Mouse (Mus musculus): ENCODE measurements around the gene Vps45.

DNA sequence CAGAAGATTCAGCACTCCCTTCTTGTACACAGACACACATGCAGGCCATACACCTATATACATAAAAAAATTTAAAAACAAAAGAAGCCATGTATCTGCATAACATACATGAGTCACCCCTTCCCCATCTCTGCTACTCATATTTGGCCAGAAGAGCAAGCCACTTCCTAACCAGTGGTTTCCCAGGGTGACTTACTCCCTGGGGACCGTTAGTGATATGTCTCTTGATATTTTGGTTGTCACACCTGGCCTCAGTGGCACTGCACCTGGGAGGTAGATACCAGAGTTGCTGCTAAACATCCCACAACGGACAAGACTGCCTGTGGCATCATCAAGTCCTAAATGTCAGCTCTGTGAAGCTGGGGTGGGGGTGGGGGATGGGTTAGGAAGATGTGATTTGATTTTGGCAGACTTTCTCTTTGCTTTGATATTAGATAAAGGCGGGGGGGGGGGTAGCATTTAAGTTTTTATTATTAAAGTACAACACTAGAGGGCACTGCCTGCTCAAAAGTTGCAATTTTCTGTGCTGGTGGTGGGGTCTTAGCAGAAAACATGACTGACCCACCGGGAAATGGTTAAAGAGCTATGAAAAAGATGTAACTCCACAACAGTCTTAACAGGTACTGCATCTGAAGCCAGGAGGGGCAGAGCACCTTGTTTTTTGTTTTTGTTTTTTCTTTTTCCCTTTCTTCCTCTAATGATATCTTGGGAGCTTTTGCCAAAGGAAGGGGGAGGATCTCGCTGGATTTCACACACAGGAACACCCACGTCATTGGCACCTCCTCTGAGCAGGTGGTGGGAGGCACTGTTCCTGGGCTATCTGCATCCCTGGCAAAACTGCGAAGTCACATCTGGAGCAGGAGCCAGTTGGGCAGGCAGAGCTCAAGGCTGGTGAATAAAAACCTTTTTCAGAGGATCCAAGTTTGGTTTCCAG is 92.5 kb downstream of the Vps45 start:
- TF ChIP-seq CTCF (IDR thresholded peaks at IDR 0.05; ENCODE audit: insufficient read depth, low read depth, low read length) (no peak), POLR2A (IDR thresholded peaks at IDR 0.05; ENCODE audit: insufficient read depth, low read depth, low read length) (no peak)
